Mouse (Mus musculus) retina, postnatal 7 days (tissue): ENCODE measurements around the gene 4930519G04Rik.
"Not testable (repeated sequence)": the region's sequence is repeated elsewhere in the genome, so short reads cannot be mapped to it uniquely, and the experiment has no call there.

Source experiments
- DNase-seq: peaks from one replicate; pipeline ENCODE4 v3.0.0-alpha.2; 2012; ENCODE audit warnings: low read depth, low spot score

Gene 4930519G04Rik

GRCm38 (mm10) chr5:114842155-114842554, 11.3 kb upstream of the 4930519G04Rik start:
- not testable (repeated sequence) for DNase-seq

- DNase-seq = no peak
Observed at GRCm38 (mm10) chr5:114842674-114843073, 10.8 kb upstream of the 4930519G04Rik start.

GRCm38 (mm10) chr5:114844371-114844770, 9.1 kb upstream of the 4930519G04Rik start:
- not testable (repeated sequence) for DNase-seq

GRCm38 (mm10) chr5:114851565-114852236, 1.8 kb upstream of the 4930519G04Rik start:
- no peak for DNase-seq

GRCm38 (mm10) chr5:114858582-114858981, 5.1 kb downstream of the 4930519G04Rik start, which contains the start of gene Gm9936:
TSS of gene Gm9936 (minus strand) at chr5:114858682.
- no peak for DNase-seq

- peak; percentile 72 for DNase-seq
Observed at GRCm38 (mm10) chr5:114859253-114859652, 5.8 kb downstream of the 4930519G04Rik start.

- DNase-seq = no peak
Observed at GRCm38 (mm10) chr5:114861730-114862129, 8.3 kb downstream of the 4930519G04Rik start.

- no peak for DNase-seq
Observed at GRCm38 (mm10) chr5:114864813-114865212, 11.3 kb downstream of the 4930519G04Rik start.

- DNase-seq = no peak
Observed at GRCm38 (mm10) chr5:114865279-114865678, 11.8 kb downstream of the 4930519G04Rik start.

- DNase-seq = no peak
Observed at GRCm38 (mm10) chr5:114875858-114876257, 22.4 kb downstream of the 4930519G04Rik start.

- no peak for DNase-seq
Observed at GRCm38 (mm10) chr5:114876331-114876730, 22.9 kb downstream of the 4930519G04Rik start.

- DNase-seq = no peak
Observed at GRCm38 (mm10) chr5:114877487-114877886, 24.0 kb downstream of the 4930519G04Rik start.

- DNase-seq = no peak
Observed at GRCm38 (mm10) chr5:114879399-114879798, 25.9 kb downstream of the 4930519G04Rik start.

- DNase-seq = not testable (repeated sequence)
Observed at GRCm38 (mm10) chr5:114882319-114882718, 28.9 kb downstream of the 4930519G04Rik start.

- no peak for DNase-seq
Observed at GRCm38 (mm10) chr5:114883022-114883421, 29.6 kb downstream of the 4930519G04Rik start.

- DNase-seq = no peak
Observed at GRCm38 (mm10) chr5:114886801-114887200, 33.3 kb downstream of the 4930519G04Rik start.

GRCm38 (mm10) chr5:114888995-114889394, 35.5 kb downstream of the 4930519G04Rik start:
- DNase-seq = no peak

GRCm38 (mm10) chr5:114895542-114895941, 42.1 kb downstream of the 4930519G04Rik start:
- no peak for DNase-seq

- no peak for DNase-seq
Observed at GRCm38 (mm10) chr5:114896688-114897373, 43.4 kb downstream of the 4930519G04Rik start, which contains the start of gene Oasl2. TSS of gene Oasl2 (plus strand) at chr5:114896936.

- DNase-seq = no peak
Observed at GRCm38 (mm10) chr5:114897374-114897793, 43.9 kb downstream of the 4930519G04Rik start.

- no peak for DNase-seq
Observed at GRCm38 (mm10) chr5:114898857-114899256, 45.4 kb downstream of the 4930519G04Rik start.

- DNase-seq = peak; percentile 39
Observed at GRCm38 (mm10) chr5:114902413-114902812, 48.9 kb downstream of the 4930519G04Rik start.
